Mouse (Mus musculus): ENCODE data around the gene St6galnac5. TPM values are rescaled to one million over a fixed set of nuclear protein-coding genes. Genes with fewer than 3 reads are reported as not detected.

Gene St6galnac5
- polyA plus RNA-seq, 1 experiment from 2014 or later: 0.12 TPM

DNA sequence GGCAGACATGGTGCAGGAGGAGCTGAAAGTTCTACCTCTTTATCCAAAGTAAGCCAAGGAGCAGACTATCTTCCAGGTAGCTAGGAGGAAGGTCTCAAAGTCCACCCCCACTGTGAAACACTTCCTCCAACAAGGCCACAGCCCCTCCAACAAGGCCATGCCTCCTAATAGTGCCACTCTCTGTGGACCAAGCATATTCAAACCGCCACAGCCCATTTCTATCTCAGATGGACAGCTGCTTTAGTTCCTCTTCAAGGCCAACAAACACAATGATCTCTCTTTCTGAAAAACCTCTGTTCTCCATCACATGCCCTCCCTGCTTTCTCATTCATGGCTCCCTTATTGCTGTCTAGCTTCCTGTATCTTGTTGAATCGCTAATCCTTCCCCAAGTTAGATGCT is 49.5 kb downstream of the St6galnac5 start:
- H3K4me1 ChIP-seq (ENCODE audit: control insufficient read depth in 2 of 2, insufficient read depth in 2 of 2, low read length in 2 of 2): peaks cover 3 to 13% of the 10 kb centered on the region in 2 experiments
- H3K27ac ChIP-seq (replicated peaks in 1 of 2; ENCODE audit: control insufficient read depth in 1 of 2, insufficient read depth in 1 of 2, low read depth in 2 of 2, low read length in 2 of 2): no peak overlapping the region
- H3K4me3 ChIP-seq (ENCODE audit: control insufficient read depth in 1 of 2, insufficient read depth in 1 of 2, low read depth in 1 of 2, low read length in 2 of 2): no peak overlapping the region
- no peak overlapping the region for H3K9ac ChIP-seq (ENCODE audit: low read length)
- H3K9me3 ChIP-seq (ENCODE audit: control insufficient read depth, low read length): no peaks in the 10 kb centered on the region
- no peak overlapping the region for H3K4me2 ChIP-seq (ENCODE audit: low read length)
- no peaks in the 10 kb centered on the region for H3K36me3 ChIP-seq (ENCODE audit: control insufficient read depth, insufficient read depth, low read length)
- H3K27me3 ChIP-seq (ENCODE audit: control insufficient read depth, insufficient read depth, low read length): no peaks in the 10 kb centered on the region
- 73% methylated on average over 2 of the region's 2 CpGs for WGBS
- no peak for ATAC-seq (ENCODE audit: insufficient number of reproducible peaks, insufficient read depth, low FRiP score, low read depth)

DNA sequence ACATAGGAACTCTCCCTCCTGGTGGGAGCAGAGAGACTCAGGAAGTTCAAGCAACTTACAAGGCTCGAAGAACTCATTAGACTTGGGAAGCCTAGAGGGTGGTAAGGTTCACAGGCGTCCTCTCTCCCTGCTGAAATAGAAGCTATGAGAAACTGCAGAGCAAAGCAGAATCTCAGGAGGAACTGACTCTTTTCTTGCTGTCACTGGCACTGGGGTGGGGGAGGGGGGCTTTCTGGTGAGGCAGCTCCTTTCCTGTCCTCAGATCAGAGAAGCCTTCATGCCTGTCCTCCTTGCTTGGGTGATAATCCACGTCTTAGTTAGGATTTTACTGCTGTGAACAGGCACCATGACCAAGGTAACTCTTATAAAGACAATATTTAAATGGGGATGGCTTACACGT is 50.0 kb downstream of the St6galnac5 start:
- 72% methylated on average over 4 of the region's 4 CpGs for WGBS

DNA sequence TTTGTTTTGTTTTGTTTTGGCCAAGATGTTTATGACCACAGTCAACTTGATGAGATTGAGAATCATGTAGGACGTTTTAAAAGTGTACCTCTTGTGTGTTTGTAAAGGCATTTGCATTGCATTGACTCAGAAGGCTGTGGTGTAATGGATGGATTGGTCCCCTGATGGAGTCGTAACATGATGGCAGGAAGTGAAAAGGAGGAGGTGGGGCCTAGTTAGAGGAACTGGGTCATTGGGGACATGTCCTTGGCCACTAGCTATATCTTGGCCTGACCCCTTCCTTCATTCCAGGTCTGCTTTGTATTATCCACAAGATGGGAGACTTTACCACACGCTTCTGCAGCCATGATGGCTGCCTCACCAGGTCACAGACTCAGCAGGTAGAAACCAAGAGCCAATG is 50.7 kb downstream of the St6galnac5 start:
- H3K4me2 ChIP-seq (ENCODE audit: low read length): no peak overlapping the region
- no peak overlapping the region for H3K4me3 ChIP-seq (ENCODE audit: control insufficient read depth in 1 of 2, insufficient read depth in 1 of 2, low read depth in 1 of 2, low read length in 2 of 2)
- ATAC-seq (ENCODE audit: insufficient number of reproducible peaks, insufficient read depth, low FRiP score, low read depth): no peak
- H3K4me1 ChIP-seq (ENCODE audit: control insufficient read depth in 2 of 2, insufficient read depth in 2 of 2, low read length in 2 of 2): peaks cover 3 to 13% of the 10 kb centered on the region in 2 experiments
- no peak overlapping the region for H3K9ac ChIP-seq (ENCODE audit: low read length)
- no peaks in the 10 kb centered on the region for H3K27me3 ChIP-seq (ENCODE audit: control insufficient read depth, insufficient read depth, low read length)
- 81% methylated on average over 3 of the region's 3 CpGs for WGBS
- no peaks in the 10 kb centered on the region for H3K36me3 ChIP-seq (ENCODE audit: control insufficient read depth, insufficient read depth, low read length)
- H3K9me3 ChIP-seq (ENCODE audit: control insufficient read depth, low read length): no peaks in the 10 kb centered on the region
- no peak overlapping the region for H3K27ac ChIP-seq (replicated peaks in 1 of 2; ENCODE audit: control insufficient read depth in 1 of 2, insufficient read depth in 1 of 2, low read depth in 2 of 2, low read length in 2 of 2)

More for the DNA sequence above, 50.0 kb downstream of the St6galnac5 start:
- no peaks in the 10 kb centered on the region for H3K27me3 ChIP-seq (ENCODE audit: control insufficient read depth, insufficient read depth, low read length)
- peaks cover 3 to 13% of the 10 kb centered on the region in 2 experiments for H3K4me1 ChIP-seq (ENCODE audit: control insufficient read depth in 2 of 2, insufficient read depth in 2 of 2, low read length in 2 of 2)
- H3K4me2 ChIP-seq (ENCODE audit: low read length): no peak overlapping the region
- H3K36me3 ChIP-seq (ENCODE audit: control insufficient read depth, insufficient read depth, low read length): no peaks in the 10 kb centered on the region
- H3K4me3 ChIP-seq (ENCODE audit: control insufficient read depth in 1 of 2, insufficient read depth in 1 of 2, low read depth in 1 of 2, low read length in 2 of 2): no peak overlapping the region
- no peaks in the 10 kb centered on the region for H3K9me3 ChIP-seq (ENCODE audit: control insufficient read depth, low read length)
- ATAC-seq (ENCODE audit: insufficient number of reproducible peaks, insufficient read depth, low FRiP score, low read depth): no peak
- no peak overlapping the region for H3K27ac ChIP-seq (replicated peaks in 1 of 2; ENCODE audit: control insufficient read depth in 1 of 2, insufficient read depth in 1 of 2, low read depth in 2 of 2, low read length in 2 of 2)
- no peak overlapping the region for H3K9ac ChIP-seq (ENCODE audit: low read length)

DNA sequence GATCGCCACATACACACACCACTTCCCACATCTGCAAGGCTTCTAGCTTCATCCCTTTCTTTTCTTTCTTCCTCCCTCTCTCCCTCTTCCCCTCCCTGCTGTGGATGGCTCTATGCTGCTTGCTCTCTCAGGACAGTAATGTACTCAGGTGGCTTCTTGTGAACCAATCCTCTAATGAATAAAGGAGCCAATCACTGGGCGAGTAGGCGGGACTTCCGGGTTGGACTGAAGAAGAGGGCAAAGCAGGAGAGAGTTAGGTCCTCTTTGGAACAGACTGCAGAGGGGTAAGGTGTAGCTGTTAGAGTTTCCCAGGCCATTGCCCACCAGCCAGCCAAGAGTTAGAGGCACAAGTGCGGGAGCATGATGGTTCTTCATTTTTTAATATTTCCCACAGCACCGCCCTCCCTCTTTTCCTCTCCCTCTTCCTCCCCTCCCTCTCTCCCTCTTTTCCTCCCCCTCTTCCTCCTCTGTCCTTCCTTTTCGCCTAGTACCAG is 52.2 kb downstream of the St6galnac5 start:
- Histone ChIP-seq H3K36me3 (ENCODE audit: control insufficient read depth, insufficient read depth, low read length) (no peaks in the 10 kb centered on the region), H3K9ac (ENCODE audit: low read length) (no peak overlapping the region), H3K4me3 (ENCODE audit: control insufficient read depth in 1 of 2, insufficient read depth in 1 of 2, low read depth in 1 of 2, low read length in 2 of 2) (no peak overlapping the region), H3K27ac (replicated peaks in 1 of 2; ENCODE audit: control insufficient read depth in 1 of 2, insufficient read depth in 1 of 2, low read depth in 2 of 2, low read length in 2 of 2) (no peak overlapping the region), H3K4me1 (ENCODE audit: control insufficient read depth in 2 of 2, insufficient read depth in 2 of 2, low read length in 2 of 2) (peaks cover 5 to 13% of the 10 kb centered on the region in 2 experiments), H3K4me2 (ENCODE audit: low read length) (no peak overlapping the region), H3K27me3 (ENCODE audit: control insufficient read depth, insufficient read depth, low read length) (no peaks in the 10 kb centered on the region), H3K9me3 (ENCODE audit: control insufficient read depth, low read length) (no peaks in the 10 kb centered on the region)
- 73% methylated on average over 7 of the region's 7 CpGs for WGBS
- no peak for ATAC-seq (ENCODE audit: insufficient number of reproducible peaks, insufficient read depth, low FRiP score, low read depth)

DNA sequence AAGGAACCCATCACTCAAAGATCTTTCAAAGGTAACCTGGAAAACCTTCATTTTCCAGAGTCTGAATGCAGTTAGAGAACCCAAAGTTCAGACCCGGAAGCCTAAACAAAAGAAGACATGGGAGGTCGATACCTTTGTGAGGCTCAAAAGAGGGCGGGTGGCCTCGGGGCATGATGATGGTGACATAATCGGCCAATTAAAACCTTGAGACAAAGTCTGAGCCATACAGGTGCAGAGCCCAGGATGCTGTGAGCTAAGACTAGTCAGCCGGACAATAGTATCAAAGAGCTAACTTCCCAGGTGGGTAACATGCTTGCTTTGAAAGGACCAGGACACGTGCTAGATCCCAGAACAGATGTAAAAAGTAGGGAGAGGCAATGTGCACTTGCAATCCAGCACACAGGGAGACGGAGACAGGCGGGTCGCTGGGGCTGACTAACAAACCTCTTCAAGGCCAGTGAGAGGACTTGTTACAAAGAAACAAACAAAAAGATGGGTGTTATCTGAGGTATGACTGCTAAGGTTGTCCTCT is 52.7 kb downstream of the St6galnac5 start:
- no peaks in the 10 kb centered on the region for H3K9me3 ChIP-seq (ENCODE audit: control insufficient read depth, low read length)
- H3K9ac ChIP-seq (ENCODE audit: low read length): no peak overlapping the region
- ATAC-seq (ENCODE audit: insufficient number of reproducible peaks, insufficient read depth, low FRiP score, low read depth): no peak
- H3K4me2 ChIP-seq (ENCODE audit: low read length): no peak overlapping the region
- H3K4me3 ChIP-seq (ENCODE audit: control insufficient read depth in 1 of 2, insufficient read depth in 1 of 2, low read depth in 1 of 2, low read length in 2 of 2): no peak overlapping the region
- 70% methylated on average over 10 of the region's 10 CpGs for WGBS
- no peak overlapping the region for H3K27ac ChIP-seq (replicated peaks in 1 of 2; ENCODE audit: control insufficient read depth in 1 of 2, insufficient read depth in 1 of 2, low read depth in 2 of 2, low read length in 2 of 2)
- peaks cover 5 to 13% of the 10 kb centered on the region in 2 experiments for H3K4me1 ChIP-seq (ENCODE audit: control insufficient read depth in 2 of 2, insufficient read depth in 2 of 2, low read length in 2 of 2)
- H3K36me3 ChIP-seq (ENCODE audit: control insufficient read depth, insufficient read depth, low read length): no peaks in the 10 kb centered on the region
- no peaks in the 10 kb centered on the region for H3K27me3 ChIP-seq (ENCODE audit: control insufficient read depth, insufficient read depth, low read length)

DNA sequence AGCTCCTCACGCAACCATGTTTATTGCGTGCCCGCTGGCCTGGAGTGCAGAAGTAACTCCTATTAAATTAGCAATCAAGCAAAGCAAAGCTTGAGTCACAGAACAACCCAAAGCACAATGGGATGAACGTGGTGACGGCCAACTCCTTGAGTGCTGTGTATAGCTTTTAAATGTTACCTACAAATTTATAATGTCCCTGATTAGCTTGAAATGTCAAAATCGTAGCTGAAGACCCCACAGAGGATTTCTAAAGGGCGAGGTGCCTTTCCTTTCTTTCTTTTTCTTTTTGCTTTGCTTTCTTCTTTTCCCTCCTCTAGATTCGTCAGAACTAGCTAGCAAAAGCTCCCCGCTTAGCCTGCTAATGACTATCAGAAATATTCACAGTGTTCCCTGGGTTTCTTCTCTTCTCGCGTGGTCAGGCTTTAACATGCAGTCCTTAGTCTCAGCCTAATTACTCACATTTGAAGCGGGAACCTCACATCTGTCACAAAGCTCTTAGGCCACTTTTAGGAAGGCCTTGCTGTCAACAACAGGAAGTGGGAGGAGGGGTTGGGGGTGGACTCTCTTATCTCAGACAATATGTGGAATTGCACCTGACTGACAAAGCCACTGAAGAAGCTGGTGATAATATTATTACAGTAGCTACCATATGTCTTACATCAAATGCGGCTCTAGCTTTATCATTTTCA is 53.6 kb downstream of the St6galnac5 start:
- Histone ChIP-seq H3K9me3 (ENCODE audit: control insufficient read depth, low read length) (no peaks in the 10 kb centered on the region), H3K4me3 (ENCODE audit: control insufficient read depth in 1 of 2, insufficient read depth in 1 of 2, low read depth in 1 of 2, low read length in 2 of 2) (no peak overlapping the region), H3K27me3 (ENCODE audit: control insufficient read depth, insufficient read depth, low read length) (no peaks in the 10 kb centered on the region), H3K27ac (replicated peaks in 1 of 2; ENCODE audit: control insufficient read depth in 1 of 2, insufficient read depth in 1 of 2, low read depth in 2 of 2, low read length in 2 of 2) (no peak overlapping the region), H3K4me2 (ENCODE audit: low read length) (peak overlapping the region; percentile 42), H3K36me3 (ENCODE audit: control insufficient read depth, insufficient read depth, low read length) (no peaks in the 10 kb centered on the region), H3K4me1 (ENCODE audit: control insufficient read depth in 2 of 2, insufficient read depth in 2 of 2, low read length in 2 of 2) (peaks cover 5 to 13% of the 10 kb centered on the region in 2 experiments), H3K9ac (ENCODE audit: low read length) (peak overlapping the region; percentile 17; the same call in 1 of the 2 replicates)
- no peak for ATAC-seq (ENCODE audit: insufficient number of reproducible peaks, insufficient read depth, low FRiP score, low read depth)
- 49% methylated on average over 13 of the region's 13 CpGs for WGBS

DNA sequence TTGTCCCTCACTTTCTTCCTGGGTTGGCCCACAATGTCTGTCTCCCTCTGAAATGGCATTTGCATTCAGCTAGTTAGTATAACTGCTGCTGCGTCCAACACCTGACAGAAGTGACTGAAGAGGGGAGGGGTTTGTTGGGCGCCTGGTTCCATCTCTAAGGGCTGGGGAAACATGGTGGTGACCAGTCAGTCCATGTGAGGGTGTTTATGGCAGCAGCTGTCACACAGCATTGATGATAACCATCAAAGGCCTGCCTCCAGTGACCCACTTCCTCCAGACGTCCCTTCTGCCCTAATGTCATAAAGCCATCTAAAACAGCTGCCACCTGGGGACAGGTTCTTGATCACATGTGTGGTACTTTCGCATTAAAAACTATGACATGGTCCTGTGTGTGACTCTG is 55.9 kb downstream of the St6galnac5 start:
- Histone ChIP-seq H3K4me3 (ENCODE audit: control insufficient read depth in 1 of 2, insufficient read depth in 1 of 2, low read depth in 1 of 2, low read length in 2 of 2) (no peak overlapping the region), H3K36me3 (ENCODE audit: control insufficient read depth, insufficient read depth, low read length) (no peaks in the 10 kb centered on the region), H3K4me1 (ENCODE audit: control insufficient read depth in 2 of 2, insufficient read depth in 2 of 2, low read length in 2 of 2) (peaks cover 5 to 13% of the 10 kb centered on the region in 2 experiments), H3K27ac (replicated peaks in 1 of 2; ENCODE audit: control insufficient read depth in 1 of 2, insufficient read depth in 1 of 2, low read depth in 2 of 2, low read length in 2 of 2) (no peak overlapping the region), H3K27me3 (ENCODE audit: control insufficient read depth, insufficient read depth, low read length) (no peaks in the 10 kb centered on the region), H3K9ac (ENCODE audit: low read length) (no peak overlapping the region), H3K4me2 (ENCODE audit: low read length) (no peak overlapping the region), H3K9me3 (ENCODE audit: control insufficient read depth, low read length) (no peaks in the 10 kb centered on the region)
- ATAC-seq (ENCODE audit: insufficient number of reproducible peaks, insufficient read depth, low FRiP score, low read depth): no peak
- 80% methylated on average over 4 of the region's 4 CpGs for WGBS

Data from heart, embryonic 14.5 days (tissue).